Mouse (Mus musculus): ENCODE results near the gene Slc6a20a. TPM values are rescaled to one million over a fixed set of nuclear protein-coding genes. Genes with fewer than 3 reads are reported as not detected.

Gene Slc6a20a
- total RNA-seq, 1 experiment from 2014 or later: not detected

GRCm38 (mm10) chr9:123649785-123650511 lies 28.7 kb downstream of the Slc6a20a start:
- no peak for ATAC-seq (ENCODE audit: extremely low read depth, insufficient number of reproducible peaks, low FRiP score, poor library complexity, severe bottlenecking)

- no peak for ATAC-seq (ENCODE audit: extremely low read depth, insufficient number of reproducible peaks, low FRiP score, poor library complexity, severe bottlenecking)
Observed at GRCm38 (mm10) chr9:123640106-123640505, 38.6 kb downstream of the Slc6a20a start.

GRCm38 (mm10) chr9:123638668-123639089 lies 40.0 kb downstream of the Slc6a20a start:
- no peak for ATAC-seq (ENCODE audit: extremely low read depth, insufficient number of reproducible peaks, low FRiP score, poor library complexity, severe bottlenecking)

GRCm38 (mm10) chr9:123638231-123638630 lies 40.5 kb downstream of the Slc6a20a start:
- no peak for ATAC-seq (ENCODE audit: extremely low read depth, insufficient number of reproducible peaks, low FRiP score, poor library complexity, severe bottlenecking)

- ATAC-seq (ENCODE audit: extremely low read depth, insufficient number of reproducible peaks, low FRiP score, poor library complexity, severe bottlenecking): no peak
Observed at GRCm38 (mm10) chr9:123636771-123637170, 41.9 kb downstream of the Slc6a20a start.

- ATAC-seq (ENCODE audit: extremely low read depth, insufficient number of reproducible peaks, low FRiP score, poor library complexity, severe bottlenecking): no peak
Observed at GRCm38 (mm10) chr9:123632993-123633392, 45.7 kb downstream of the Slc6a20a start.

GRCm38 (mm10) chr9:123632281-123632680 lies 46.4 kb downstream of the Slc6a20a start, which contains the start of gene Slc6a20b:
Slc6a20b (minus strand) TSS chr9:123632565.
- ATAC-seq (ENCODE audit: extremely low read depth, insufficient number of reproducible peaks, low FRiP score, poor library complexity, severe bottlenecking): no peak

GRCm38 (mm10) chr9:123631666-123632065 lies 47.0 kb downstream of the Slc6a20a start:
- ATAC-seq (ENCODE audit: extremely low read depth, insufficient number of reproducible peaks, low FRiP score, poor library complexity, severe bottlenecking): peak; percentile 66; the same call in 1 of the 2 replicates

GRCm38 (mm10) chr9:123625821-123626220 lies 52.9 kb downstream of the Slc6a20a start:
- ATAC-seq (ENCODE audit: extremely low read depth, insufficient number of reproducible peaks, low FRiP score, poor library complexity, severe bottlenecking): no peak

- ATAC-seq (ENCODE audit: extremely low read depth, insufficient number of reproducible peaks, low FRiP score, poor library complexity, severe bottlenecking): no peak
Observed at GRCm38 (mm10) chr9:123624741-123625140, 53.9 kb downstream of the Slc6a20a start.

- ATAC-seq (ENCODE audit: extremely low read depth, insufficient number of reproducible peaks, low FRiP score, poor library complexity, severe bottlenecking): no peak
Observed at GRCm38 (mm10) chr9:123620311-123621098, 58.2 kb downstream of the Slc6a20a start.

- ATAC-seq (ENCODE audit: extremely low read depth, insufficient number of reproducible peaks, low FRiP score, poor library complexity, severe bottlenecking): no peak
Observed at GRCm38 (mm10) chr9:123601529-123601928, 77.2 kb downstream of the Slc6a20a start.

- ATAC-seq (ENCODE audit: extremely low read depth, insufficient number of reproducible peaks, low FRiP score, poor library complexity, severe bottlenecking): no peak
Observed at GRCm38 (mm10) chr9:123597376-123597775, 81.3 kb downstream of the Slc6a20a start.

GRCm38 (mm10) chr9:123596910-123597309 lies 81.8 kb downstream of the Slc6a20a start:
- no peak for ATAC-seq (ENCODE audit: extremely low read depth, insufficient number of reproducible peaks, low FRiP score, poor library complexity, severe bottlenecking)

GRCm38 (mm10) chr9:123595194-123595593 lies 83.5 kb downstream of the Slc6a20a start:
- no peak for ATAC-seq (ENCODE audit: extremely low read depth, insufficient number of reproducible peaks, low FRiP score, poor library complexity, severe bottlenecking)

GRCm38 (mm10) chr9:123589240-123589910 lies 89.3 kb downstream of the Slc6a20a start:
- no peak for ATAC-seq (ENCODE audit: extremely low read depth, insufficient number of reproducible peaks, low FRiP score, poor library complexity, severe bottlenecking)
